Mouse (Mus musculus) embryonic fibroblast, embryonic 13.5 days (primary cell): ENCODE measurements at regions not wholly inside any gene's neighbourhood (a gene's known extent, or its start where the extent isn't known, plus 50 kb on each side); places are given as distances from the start of the nearest gene placed in this dataset.

Source experiments
- CTCF ChIP-seq: IDR thresholded peaks from 2 replicates; pipeline ENCODE4 v1.5.1; 2011; ENCODE audit warnings: mild to moderate bottlenecking, control low read depth, low read length, moderate library complexity, borderline replicate concordance; ENCODE audit not compliant: insufficient read depth
- POLR2A ChIP-seq: IDR thresholded peaks from 2 replicates; pipeline ENCODE4 v1.6.1; 2011; ENCODE audit warnings: low read depth, mild to moderate bottlenecking, control low read depth, low read length, moderate library complexity

- TF ChIP-seq POLR2A, result no peak
- no peak for TF ChIP-seq CTCF
Observed at GRCm38 (mm10) chr13:11210109-11210508, 849.5 kb upstream of the Chrm3 start.
